Mouse (Mus musculus): ENCODE measurements around the gene Zfp583. TPM values are rescaled to one million over a fixed set of nuclear protein-coding genes. Genes with fewer than 3 reads are reported as not detected.
"Not testable (repeated sequence)": the region's sequence is repeated elsewhere in the genome, so short reads cannot be mapped to it uniquely, and the experiment has no call there.

Gene Zfp583
- total RNA-seq (2021) = 1 to 10 TPM; 1.1 to 1.8 TPM

- DNase-seq = peak; percentile 77 to 85
- intact Hi-C loops (cut with DNase I) = loop anchor here (2.0 kb wide), 1 partner anchor 47 kb away; no protein-coding TSS in a partner anchor
These were observed at the start of gene Zfp583 for GRCm38 (mm10) chr7:6331233-6331956. Gene Zfp583, minus strand, starts transcription at chr7:6331285.

GRCm38 (mm10) chr7:6378441-6378840 is 47.4 kb upstream of the Zfp583 start:
- intact Hi-C loops (cut with DNase I) = no loop called here
- DNase-seq = no peak

GRCm38 (mm10) chr7:6372993-6373392 is 41.9 kb upstream of the Zfp583 start:
- intact Hi-C loops (cut with DNase I) = no loop called here
- DNase-seq = no peak

- DNase-seq = no peak
- intact Hi-C loops (cut with DNase I) = no loop called here
These were observed 38.4 kb upstream of the Zfp583 start for GRCm38 (mm10) chr7:6369460-6369859.

GRCm38 (mm10) chr7:6368146-6368545 is 37.1 kb upstream of the Zfp583 start:
- DNase-seq; intact Hi-C loops (cut with DNase I): not testable (repeated sequence)

GRCm38 (mm10) chr7:6367185-6367584 is 36.1 kb upstream of the Zfp583 start:
- intact Hi-C loops (cut with DNase I) = no loop called here
- DNase-seq = no peak

GRCm38 (mm10) chr7:6364761-6365160 is 33.7 kb upstream of the Zfp583 start:
- intact Hi-C loops (cut with DNase I) = loop anchor here (5.0 kb wide), 2 partner anchors 363 to 913 kb away; partner anchors contain the start of gene Gm45844
- DNase-seq = no peak

GRCm38 (mm10) chr7:6363047-6363488 is 32.0 kb upstream of the Zfp583 start, which contains the start of gene Zfp78:
Gene Zfp78, plus strand, starts transcription at chr7:6363280.
- peak in 1 of 2 experiments; percentile 90 for DNase-seq
- intact Hi-C loops (cut with DNase I) = loop anchor here (1.0 to 5.0 kb wide), 4 partner anchors 20 to 914 kb away; partner anchors contain the start of genes Gm20715, Gm45844 and Zfp28

GRCm38 (mm10) chr7:6362268-6363046 is 31.4 kb upstream of the Zfp583 start:
- DNase-seq = peak; percentile 95 to 97
- intact Hi-C loops (cut with DNase I) = loop anchor here (1.0 to 5.0 kb wide), 4 partner anchors 21 to 915 kb away; partner anchors contain the start of genes Gm20715, Gm45844 and Zfp28

GRCm38 (mm10) chr7:6361756-6362155 is 30.7 kb upstream of the Zfp583 start:
- no peak for DNase-seq
- intact Hi-C loops (cut with DNase I) = loop anchor here (5.0 kb wide), 2 partner anchors 366 to 916 kb away; partner anchors contain the start of gene Gm45844

- intact Hi-C loops (cut with DNase I) = loop anchor here (5.0 kb wide), 2 partner anchors 367 to 917 kb away; partner anchors contain the start of gene Gm45844
- no peak for DNase-seq
These were observed 29.5 kb upstream of the Zfp583 start for GRCm38 (mm10) chr7:6360477-6361060.

GRCm38 (mm10) chr7:6358937-6359590 is 28.0 kb upstream of the Zfp583 start:
- intact Hi-C loops (cut with DNase I) = loop anchor here (1.0 to 5.0 kb wide), 3 partner anchors 71 to 578 kb away; no protein-coding TSS in a partner anchor
- DNase-seq = peak; percentile 10 to 22

- DNase-seq = peak; percentile 21 to 36
- intact Hi-C loops (cut with DNase I) = loop anchor here (5.0 kb wide), 2 partner anchors 559 to 579 kb away; no protein-coding TSS in a partner anchor
These were observed 27.0 kb upstream of the Zfp583 start for GRCm38 (mm10) chr7:6358121-6358520.

GRCm38 (mm10) chr7:6344124-6344523 is 13.0 kb upstream of the Zfp583 start:
- no peak for DNase-seq
- intact Hi-C loops (cut with DNase I) = no loop called here

GRCm38 (mm10) chr7:6343501-6344071 is 12.5 kb upstream of the Zfp583 start, which contains the start of gene Gm3854:
Gene Gm3854, plus strand, starts transcription at chr7:6343759.
- intact Hi-C loops (cut with DNase I) = no loop called here

GRCm38 (mm10) chr7:6339865-6340264 is 8.8 kb upstream of the Zfp583 start:
- DNase-seq = no peak
- intact Hi-C loops (cut with DNase I) = no loop called here

More at GRCm38 (mm10) chr7:6343501-6344071, 12.5 kb upstream of the Zfp583 start, which contains the start of gene Gm3854:
- peak; percentile 43 to 46 for DNase-seq

- no peak for DNase-seq
These were observed 440 bp downstream of the Zfp583 start for GRCm38 (mm10) chr7:6330458-6331232.

GRCm38 (mm10) chr7:6300796-6301195 is 30.3 kb downstream of the Zfp583 start:
- intact Hi-C loops (cut with DNase I); DNase-seq: not testable (repeated sequence)

More at GRCm38 (mm10) chr7:6330458-6331232, 440 bp downstream of the Zfp583 start:
- intact Hi-C loops (cut with DNase I) = loop anchor here (2.0 kb wide), 1 partner anchor 46 kb away; no protein-coding TSS in a partner anchor
